Mouse (Mus musculus) stomach, embryonic 14.5 days (tissue): Measurements from ENCODE around the gene Cep85l. TPM values are rescaled to one million over a fixed set of nuclear protein-coding genes. Genes with fewer than 3 reads are reported as not detected.

Experiments used
- ATAC-seq: fragments of 200-750 bp; cut with Nextera tagmentation; 2 replicates; pipeline ENCODE4 v1.8.0; 2017; ENCODE audit warnings: low read depth, moderate TSS enrichment; ENCODE audit not compliant: insufficient number of reproducible peaks, insufficient read depth, low FRiP score
- H3K27ac ChIP-seq: fragments of 300-500 bp; sonication (generic); 2 replicates; pipeline ENCODE4 v1.5.1; 2014; ENCODE audit warnings: mild to moderate bottlenecking, low read length, moderate library complexity, mixed read lengths
- H3K27me3 ChIP-seq: fragments of 300-500 bp; sonication (generic); 2 replicates; pipeline ENCODE4 v1.6.1; 2014; ENCODE audit warnings: low read length, control low read depth, mixed read lengths; ENCODE audit not compliant: control insufficient read depth, insufficient read depth
- H3K36me3 ChIP-seq: fragments of 300-500 bp; sonication (generic); 2 replicates; pipeline ENCODE4 v1.6.1; 2014; ENCODE audit warnings: mild to moderate bottlenecking, control low read depth, low read length, moderate library complexity, mixed read lengths; ENCODE audit not compliant: control insufficient read depth, insufficient read depth
- H3K4me1 ChIP-seq: fragments of 300-500 bp; sonication (generic); 2 replicates; pipeline ENCODE4 v1.6.1; 2014; ENCODE audit warnings: low read length, control low read depth, mixed read lengths; ENCODE audit not compliant: control insufficient read depth, insufficient read depth
- H3K4me2 ChIP-seq: fragments of 300-500 bp; sonication (generic); replicated peaks from 2 replicates; pipeline ENCODE4 v1.6.1; 2014; ENCODE audit warnings: low read depth, low read length, control low read depth
- H3K4me3 ChIP-seq: fragments of 300-500 bp; sonication (generic); 2 replicates; pipeline ENCODE4 v1.5.1; 2014; ENCODE audit warnings: low read depth, low read length, control low read depth
- H3K9ac ChIP-seq: fragments of 300-500 bp; sonication (generic); replicated peaks from 2 replicates; pipeline ENCODE4 v1.6.1; 2014; ENCODE audit warnings: low read depth, mild to moderate bottlenecking, control low read depth, low read length, moderate library complexity, mixed read lengths
- H3K9me3 ChIP-seq: fragments of 300-500 bp; sonication (generic); 2 replicates; pipeline ENCODE4 v1.6.1; 2016; ENCODE audit warnings: low read depth, low read length, control low read depth; ENCODE audit not compliant: control insufficient read depth
- WGBS: fragments of 180-500 bp; shearing (Covaris S2); extraction: QIAGEN DNeasy Blood & Tissue Kit; methylation state at CpG from one replicate; pipeline ENCODE4 v1.1.7; 2014; 5-methylcytosine and 5-hydroxymethylcytosine counted together
- polyA plus RNA-seq: library from polyadenylated mRNA; unstranded; fragments of >200 nt; fragmentation: Nextera tagmentation; extraction: Ambion mirVana; gene quantifications from 2 replicates; pipeline ENCODE4 v1.2.1, GENCODE M21; 2014

Cep85l gene
- polyA plus RNA-seq, 1 experiment from 2014 or later: 13.7 TPM

- Histone ChIP-seq H3K36me3 (peaks cover 9% of the 10 kb centered on the region), H3K27me3 (no peaks in the 10 kb centered on the region), H3K4me1 (peaks cover 4% of the 10 kb centered on the region; the same call in 1 of the 2 replicates), H3K4me2 (no peak overlapping the region), H3K27ac (no peak overlapping the region), H3K9me3 (no peaks in the 10 kb centered on the region), H3K4me3 (no peak overlapping the region), H3K9ac (no peak overlapping the region)
- WGBS: 68% methylated on average over 3 of the region's 3 CpGs
- ATAC-seq: no peak
These were observed 20.7 kb downstream of the Cep85l start for GRCm38 (mm10) chr10:53359016-53359415.

GRCm38 (mm10) chr10:53353665-53354064 is 26.1 kb downstream of the Cep85l start:
- H3K4me1 ChIP-seq: peaks cover 4% of the 10 kb centered on the region; the same call in 1 of the 2 replicates
- H3K27ac ChIP-seq: no peak overlapping the region
- 84% methylated on average over 3 of the region's 3 CpGs for WGBS
- H3K36me3 ChIP-seq: peaks cover 9% of the 10 kb centered on the region; the same call in 1 of the 2 replicates
- no peaks in the 10 kb centered on the region for H3K9me3 ChIP-seq
- no peak overlapping the region for H3K4me2 ChIP-seq
- ATAC-seq: no peak
- no peak overlapping the region for H3K4me3 ChIP-seq
- H3K9ac ChIP-seq: no peak overlapping the region
- H3K27me3 ChIP-seq: no peaks in the 10 kb centered on the region

- H3K4me1 ChIP-seq: no peaks in the 10 kb centered on the region
- no peak overlapping the region for H3K4me2 ChIP-seq
- H3K4me3 ChIP-seq: no peak overlapping the region
- no peaks in the 10 kb centered on the region for H3K27me3 ChIP-seq
- H3K27ac ChIP-seq: no peak overlapping the region
- 81% methylated on average over 1 of the region's 1 CpGs for WGBS
- no peak for ATAC-seq
- no peaks in the 10 kb centered on the region for H3K9me3 ChIP-seq
- no peaks in the 10 kb centered on the region for H3K36me3 ChIP-seq
- H3K9ac ChIP-seq: no peak overlapping the region
These were observed 30.5 kb downstream of the Cep85l start for GRCm38 (mm10) chr10:53349254-53349653.

DNA sequence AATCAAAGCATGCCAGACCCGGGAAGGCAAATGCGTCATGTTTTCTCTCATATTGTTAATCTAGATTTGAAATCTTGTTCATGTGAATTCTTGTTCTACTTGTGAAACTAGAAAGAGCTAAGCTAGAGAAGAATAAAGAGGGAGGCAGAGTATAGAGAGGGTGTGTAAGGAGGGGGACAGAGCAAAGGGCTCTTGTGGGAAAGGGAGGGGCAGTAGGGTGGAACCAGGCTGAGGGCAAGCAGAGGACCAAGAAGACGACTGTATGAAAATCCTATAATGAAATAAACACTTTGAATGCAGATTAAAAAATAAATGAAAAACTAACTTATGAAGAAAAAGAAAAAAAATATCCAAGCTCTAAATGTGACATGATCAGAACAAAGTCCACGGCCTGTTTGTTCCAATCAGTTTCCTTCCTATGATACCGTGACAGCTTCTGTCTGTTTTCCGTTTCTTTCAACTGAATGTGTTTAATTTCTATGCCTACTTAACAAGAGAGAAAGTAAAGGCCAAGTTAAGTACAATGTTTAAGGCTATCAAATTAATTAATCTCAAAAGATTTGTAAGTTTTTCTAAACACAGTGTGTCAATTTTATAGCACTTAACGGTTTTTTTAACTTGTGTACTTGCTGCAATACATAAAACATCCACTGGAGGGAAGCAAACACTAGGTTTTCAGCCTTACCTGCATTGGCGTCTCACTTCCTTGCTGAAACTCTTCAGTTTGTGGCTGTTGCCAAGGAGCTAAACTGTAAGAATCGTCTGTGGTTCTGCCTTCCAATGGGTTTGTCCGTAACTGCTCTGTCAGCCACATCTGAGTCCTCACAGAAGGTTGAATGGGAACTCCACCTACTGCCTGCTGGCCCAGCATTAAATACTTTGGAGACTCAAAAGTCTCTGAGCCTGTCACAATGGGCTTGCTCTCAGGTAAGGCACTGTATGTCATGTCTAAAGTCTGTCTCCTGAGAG is 31.7 kb downstream of the Cep85l start:
- H3K9me3 ChIP-seq: no peaks in the 10 kb centered on the region
- H3K27ac ChIP-seq: no peak overlapping the region
- no peaks in the 10 kb centered on the region for H3K36me3 ChIP-seq
- H3K9ac ChIP-seq: no peak overlapping the region
- ATAC-seq: peak; percentile 53; the same call in 1 of the 2 replicates
- H3K4me3 ChIP-seq: no peak overlapping the region
- no peaks in the 10 kb centered on the region for H3K27me3 ChIP-seq
- H3K4me1 ChIP-seq: peaks cover 4% of the 10 kb centered on the region; the same call in 1 of the 2 replicates
- WGBS: 56% methylated on average over 10 of the region's 10 CpGs
- H3K4me2 ChIP-seq: no peak overlapping the region

DNA sequence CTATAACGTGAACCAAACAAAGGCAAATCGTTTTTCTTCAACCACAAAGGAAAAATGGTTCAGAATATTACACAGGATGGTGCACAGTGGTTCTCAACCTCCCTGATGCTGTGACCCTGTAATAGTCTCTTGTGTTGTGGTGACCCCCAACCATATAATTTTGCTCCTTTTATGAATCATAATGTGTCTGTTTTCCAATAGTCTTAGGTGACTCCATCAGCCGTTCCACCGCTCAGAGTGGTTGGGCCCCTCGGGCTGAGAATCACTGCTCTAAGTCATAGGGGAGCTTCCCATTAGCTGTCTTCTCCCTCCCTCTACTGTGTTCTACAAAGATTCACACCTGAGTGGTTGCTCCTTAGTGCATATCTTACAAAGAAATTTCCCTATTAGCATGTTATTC is 32.8 kb downstream of the Cep85l start:
- Histone ChIP-seq H3K27ac (no peak overlapping the region), H3K9ac (no peak overlapping the region), H3K27me3 (no peaks in the 10 kb centered on the region), H3K4me1 (peaks cover 4% of the 10 kb centered on the region; the same call in 1 of the 2 replicates), H3K4me3 (no peak overlapping the region), H3K9me3 (no peaks in the 10 kb centered on the region), H3K36me3 (no peaks in the 10 kb centered on the region), H3K4me2 (no peak overlapping the region)
- ATAC-seq: no peak
- WGBS: 86% methylated on average over 5 of the region's 5 CpGs

- H3K36me3 ChIP-seq: no peaks in the 10 kb centered on the region
- H3K27me3 ChIP-seq: no peaks in the 10 kb centered on the region
- no peak overlapping the region for H3K4me2 ChIP-seq
- 60% methylated on average over 3 of the region's 3 CpGs for WGBS
- ATAC-seq: no peak
- H3K9ac ChIP-seq: no peak overlapping the region
- peaks cover 4% of the 10 kb centered on the region; the same call in 1 of the 2 replicates for H3K4me1 ChIP-seq
- H3K4me3 ChIP-seq: no peak overlapping the region
- no peak overlapping the region for H3K27ac ChIP-seq
- no peaks in the 10 kb centered on the region for H3K9me3 ChIP-seq
These were observed 33.2 kb downstream of the Cep85l start for GRCm38 (mm10) chr10:53346506-53346905.

DNA sequence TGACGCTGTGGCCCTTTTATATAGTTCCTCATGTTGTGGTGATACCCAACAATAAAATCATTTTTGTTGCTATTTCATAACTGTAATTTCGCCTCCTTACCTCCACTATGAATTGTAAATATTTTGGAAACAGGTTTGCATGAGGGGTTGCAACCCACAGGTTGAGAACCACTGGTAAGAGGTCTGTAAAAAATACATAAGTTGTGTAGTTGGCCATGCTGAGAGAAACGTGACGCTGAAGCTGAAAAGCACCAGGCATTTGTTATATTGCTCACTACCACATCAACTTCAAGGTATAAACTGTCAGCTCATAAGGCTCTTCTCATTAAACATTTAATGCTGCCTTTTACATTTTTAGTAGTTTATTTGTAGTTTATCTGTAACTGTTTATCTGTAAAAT is 34.2 kb downstream of the Cep85l start:
- no peak overlapping the region for H3K27ac ChIP-seq
- no peak overlapping the region for H3K4me3 ChIP-seq
- no peaks in the 10 kb centered on the region for H3K36me3 ChIP-seq
- 89% methylated on average over 4 of the region's 4 CpGs for WGBS
- H3K9ac ChIP-seq: no peak overlapping the region
- no peak for ATAC-seq
- peaks cover 4% of the 10 kb centered on the region; the same call in 1 of the 2 replicates for H3K4me1 ChIP-seq
- no peak overlapping the region for H3K4me2 ChIP-seq
- H3K9me3 ChIP-seq: no peaks in the 10 kb centered on the region
- H3K27me3 ChIP-seq: no peaks in the 10 kb centered on the region

DNA sequence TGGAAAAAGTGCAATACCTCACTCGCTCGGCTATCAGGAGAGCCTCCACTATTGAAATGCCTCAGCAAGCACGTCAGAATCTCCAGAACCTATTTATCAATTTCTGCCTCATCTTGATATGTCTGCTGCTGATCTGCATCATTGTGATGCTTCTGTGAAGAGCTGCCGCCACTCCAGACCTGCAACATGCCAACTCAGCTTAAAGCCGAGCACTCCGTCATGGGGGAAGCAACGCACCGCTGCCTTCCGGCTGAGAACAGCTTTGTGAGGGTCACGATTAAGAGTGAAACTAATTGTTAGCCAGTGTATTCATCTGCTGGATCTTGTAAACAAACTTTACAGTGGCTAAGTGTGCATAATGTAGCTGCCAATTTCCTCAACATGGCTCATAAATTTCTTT is 35.9 kb downstream of the Cep85l start:
- no peak overlapping the region for H3K27ac ChIP-seq
- no peak overlapping the region for H3K9ac ChIP-seq

More for the DNA sequence above, 35.9 kb downstream of the Cep85l start:
- WGBS: 46% methylated on average over 10 of the region's 10 CpGs
- H3K9me3 ChIP-seq: no peaks in the 10 kb centered on the region
- ATAC-seq: no peak
- no peaks in the 10 kb centered on the region for H3K27me3 ChIP-seq
- no peaks in the 10 kb centered on the region for H3K36me3 ChIP-seq
- H3K4me2 ChIP-seq: no peak overlapping the region
- H3K4me1 ChIP-seq: peaks cover 4% of the 10 kb centered on the region; the same call in 1 of the 2 replicates
- H3K4me3 ChIP-seq: no peak overlapping the region
